Mouse (Mus musculus): ENCODE measurements at regions not wholly inside any gene's neighbourhood (a gene's known extent, or its start where the extent isn't known, plus 50 kb on each side); places are given as distances from the start of the nearest gene placed in this dataset.

- no peak for DNase-seq
These were observed 157.1 kb upstream of the Ankrd55 start for GRCm38 (mm10) chr13:112131191-112131590.

- no peak for DNase-seq
These were observed 154.5 kb upstream of the Ankrd55 start for GRCm38 (mm10) chr13:112133736-112134135.

DNA sequence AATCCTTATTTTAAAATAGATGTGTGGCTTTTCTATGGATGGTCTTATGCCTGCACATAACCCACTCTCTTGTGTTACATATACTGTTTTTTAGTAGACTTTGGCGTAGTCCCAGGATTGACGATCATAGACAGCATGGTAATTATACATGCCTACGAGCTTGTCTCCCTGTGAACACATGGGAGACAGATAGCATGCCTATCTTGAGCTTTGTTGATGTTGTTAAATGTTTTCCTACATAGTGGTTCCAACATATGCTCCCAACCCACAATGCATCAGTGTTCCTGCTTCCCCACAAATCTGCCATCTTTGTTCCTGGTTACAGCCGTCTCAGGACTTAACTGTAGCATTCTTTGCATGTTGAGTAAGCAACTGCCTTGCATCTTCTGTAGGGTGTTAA is 153.6 kb upstream of the Ankrd55 start:
- no peak for DNase-seq

DNA sequence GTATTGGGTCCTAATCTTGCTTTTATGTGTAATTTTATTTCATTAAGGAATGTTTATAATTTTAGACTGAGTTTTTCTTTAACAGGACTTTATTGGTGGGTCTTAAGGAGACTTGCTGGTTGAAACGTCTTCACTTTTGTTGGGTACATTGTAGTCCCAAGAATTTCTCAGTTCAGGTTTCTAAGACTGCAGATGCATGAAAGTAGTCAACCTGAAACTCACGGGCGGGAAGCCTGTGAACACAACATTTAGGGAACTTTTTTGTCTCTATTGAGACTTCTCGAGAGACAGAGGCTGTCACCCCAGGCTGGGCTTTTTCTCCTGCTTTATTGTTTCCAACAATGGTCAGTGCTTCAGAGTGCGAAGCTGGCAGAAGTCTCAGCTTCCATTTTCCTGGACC is 152.5 kb upstream of the Ankrd55 start:
- no peak for DNase-seq

DNA sequence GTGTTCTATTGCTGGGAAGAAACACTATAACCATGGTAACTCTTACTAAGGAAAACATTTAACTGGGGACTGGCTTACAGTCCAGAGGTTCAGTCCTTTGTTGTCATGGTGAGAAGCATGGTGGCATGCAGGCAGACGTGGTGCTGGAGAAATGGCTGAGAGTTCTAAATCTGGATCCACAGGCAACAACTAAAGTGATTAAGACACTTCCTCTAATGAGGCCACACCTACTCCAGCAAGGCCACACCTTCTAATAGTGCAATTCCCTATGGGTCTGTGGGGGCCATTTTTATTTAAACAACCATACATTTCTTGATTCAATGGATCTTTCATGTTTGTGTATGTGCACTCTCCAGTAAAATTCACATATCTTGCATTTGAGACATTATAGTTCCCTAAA is 151.4 kb upstream of the Ankrd55 start:
- no peak for DNase-seq

GRCm38 (mm10) chr13:112140871-112141270 is 147.4 kb upstream of the Ankrd55 start:
- DNase-seq, result no peak

- peak in 1 of 2 experiments; percentile 30 for DNase-seq
These were observed 143.6 kb upstream of the Ankrd55 start for GRCm38 (mm10) chr13:112144393-112145348.

DNA sequence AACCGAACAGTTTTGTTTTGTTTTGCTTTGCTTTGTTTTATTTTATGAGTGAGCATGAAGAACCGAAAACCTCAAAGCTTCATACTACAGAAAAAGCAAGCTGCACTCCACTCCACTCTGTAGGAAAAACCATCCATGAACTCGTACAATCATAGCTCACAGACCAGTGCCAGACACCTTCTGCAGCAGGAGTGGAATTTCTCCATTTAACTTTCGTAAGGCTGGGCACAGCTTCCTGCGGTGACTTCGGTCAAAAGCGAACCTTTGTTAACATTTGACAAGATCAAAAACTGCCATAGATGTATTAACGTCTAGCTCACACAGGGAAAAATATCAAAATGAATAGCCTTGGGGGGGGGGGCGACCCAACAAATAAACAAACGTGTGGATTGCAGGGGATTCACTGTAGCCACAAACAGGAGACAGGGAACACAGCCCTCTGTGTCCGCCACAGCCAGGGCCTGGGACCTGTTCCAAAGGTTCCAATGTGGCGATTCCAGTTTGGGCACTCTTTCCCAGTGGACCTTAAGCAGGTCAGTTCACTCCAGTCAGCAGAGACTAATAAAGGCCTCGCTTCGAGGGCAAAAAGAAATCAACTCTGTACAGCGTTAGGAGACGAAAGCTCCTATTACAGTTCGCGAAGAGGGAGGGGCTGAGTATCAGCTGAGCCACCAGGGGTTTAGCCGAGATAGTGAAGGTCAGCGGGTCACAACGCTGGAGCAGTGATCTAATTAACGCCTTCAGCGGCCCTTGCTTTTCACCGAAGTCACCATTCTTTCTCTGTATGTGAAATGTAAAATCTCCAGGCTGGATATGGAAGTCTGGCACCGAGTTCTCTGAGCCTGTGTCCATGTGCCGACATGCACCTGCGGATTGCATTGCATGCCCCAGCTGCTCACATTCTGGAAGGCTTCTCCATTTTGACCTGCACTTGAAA is 135.4 kb upstream of the Ankrd55 start:
- DNase-seq, result peak; percentile 56 to 70

GRCm38 (mm10) chr13:112153681-112154127 is 134.5 kb upstream of the Ankrd55 start:
- DNase-seq, result peak; percentile 52 to 68

DNA sequence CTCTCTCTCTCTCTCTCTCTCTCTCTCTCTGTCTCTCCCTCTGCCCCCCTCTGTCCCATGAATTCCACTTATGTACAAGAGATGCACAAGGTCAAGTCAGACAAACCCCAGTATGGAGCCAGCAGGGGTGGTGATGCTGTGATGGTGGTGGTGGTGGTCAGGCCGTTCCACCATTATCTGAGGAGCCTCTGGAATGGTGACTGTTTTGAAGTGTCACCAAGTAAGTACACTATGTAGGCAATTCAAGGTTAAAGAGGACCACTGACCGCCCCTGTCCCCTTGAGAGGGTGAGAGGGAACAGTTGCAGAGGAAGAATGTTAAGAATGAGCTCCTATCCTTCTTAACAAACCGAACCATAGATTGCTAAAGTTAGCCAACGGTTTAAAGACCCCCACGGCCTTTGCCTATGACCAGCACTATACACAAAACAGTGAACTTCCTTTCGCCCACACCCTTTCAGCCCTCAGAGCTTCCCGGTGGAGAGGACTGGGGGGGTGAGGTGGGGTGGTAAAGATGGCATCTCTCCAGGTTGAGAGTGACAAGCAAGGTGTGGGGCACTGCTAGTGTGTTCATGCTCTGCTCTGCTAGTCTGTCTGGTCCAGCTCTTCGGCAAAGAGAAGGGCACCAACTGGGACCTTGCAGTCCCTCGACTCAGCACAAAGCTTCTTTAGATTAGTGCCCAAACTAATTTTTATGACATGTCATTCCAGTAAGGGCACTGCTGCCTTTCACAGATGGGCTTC is 128.7 kb upstream of the Ankrd55 start:
- no peak for DNase-seq

DNA sequence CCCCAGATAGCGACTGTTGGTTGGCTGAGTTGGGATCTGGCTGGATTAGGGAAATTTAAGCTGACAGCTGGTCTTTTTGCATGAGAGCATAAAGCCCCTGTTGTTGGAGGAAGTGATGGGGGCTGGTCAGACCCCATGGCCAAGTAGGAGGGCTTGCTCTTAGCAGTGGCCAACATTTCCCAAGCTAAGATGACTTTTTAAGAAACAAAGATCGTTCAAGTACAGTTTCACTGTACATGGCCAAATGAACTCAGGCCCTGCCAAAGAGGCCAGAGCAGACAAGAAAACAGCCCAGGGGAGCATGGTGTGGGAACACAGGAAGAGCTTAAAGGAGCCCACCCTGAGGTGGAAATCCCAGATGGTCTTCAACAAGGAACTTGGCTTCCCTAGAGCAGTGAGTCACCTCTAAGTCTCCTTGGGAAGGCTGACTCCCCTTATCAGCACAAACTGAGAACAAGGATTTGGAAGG is 128.0 kb upstream of the Ankrd55 start:
- DNase-seq, result peak in 1 of 2 experiments; percentile 23

DNA sequence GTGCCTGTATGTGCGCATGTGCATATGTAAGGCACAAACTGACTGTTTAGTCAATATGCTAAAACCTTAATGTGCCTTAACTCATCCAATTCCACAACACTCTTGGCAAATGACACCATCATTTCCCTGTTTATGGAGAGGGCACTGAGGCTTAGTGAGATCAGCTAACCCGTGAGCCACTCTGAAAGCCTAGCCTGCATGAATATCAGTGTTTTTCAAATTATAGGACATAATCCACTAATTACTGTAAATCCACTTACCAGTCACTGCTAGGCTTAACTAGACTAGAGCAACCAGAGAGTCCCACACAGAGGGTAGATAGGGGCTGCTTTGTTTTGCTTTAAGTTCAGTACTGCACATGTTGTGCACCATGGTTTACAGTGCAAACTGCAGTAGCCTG is 127.5 kb upstream of the Ankrd55 start:
- DNase-seq, result no peak

DNA sequence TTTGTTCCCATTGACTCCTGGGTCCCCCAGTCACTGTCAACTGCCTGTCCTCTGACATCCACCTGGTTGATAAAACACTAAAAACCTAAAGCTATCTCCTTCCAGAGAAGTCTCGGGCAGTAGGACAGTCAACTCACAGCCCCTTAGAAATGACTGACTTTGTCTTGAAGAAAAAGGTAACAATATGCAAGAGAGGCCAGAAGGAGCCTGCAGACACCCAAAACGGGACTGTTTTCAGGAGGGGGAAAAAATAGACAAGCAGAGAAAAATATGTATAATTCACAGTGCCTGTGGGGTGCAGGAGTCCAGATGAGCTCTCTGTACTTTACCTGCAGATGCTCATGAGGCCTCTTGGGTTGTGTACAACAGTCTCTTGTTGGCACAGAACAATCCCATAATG is 126.4 kb upstream of the Ankrd55 start:
- DNase-seq, result no peak

GRCm38 (mm10) chr13:112165921-112166320 is 122.3 kb upstream of the Ankrd55 start:
- DNase-seq, result no peak

GRCm38 (mm10) chr13:112166338-112166802 is 121.9 kb upstream of the Ankrd55 start:
- no peak for DNase-seq

- DNase-seq, result no peak
These were observed 119.8 kb upstream of the Ankrd55 start for GRCm38 (mm10) chr13:112168468-112168867.

DNA sequence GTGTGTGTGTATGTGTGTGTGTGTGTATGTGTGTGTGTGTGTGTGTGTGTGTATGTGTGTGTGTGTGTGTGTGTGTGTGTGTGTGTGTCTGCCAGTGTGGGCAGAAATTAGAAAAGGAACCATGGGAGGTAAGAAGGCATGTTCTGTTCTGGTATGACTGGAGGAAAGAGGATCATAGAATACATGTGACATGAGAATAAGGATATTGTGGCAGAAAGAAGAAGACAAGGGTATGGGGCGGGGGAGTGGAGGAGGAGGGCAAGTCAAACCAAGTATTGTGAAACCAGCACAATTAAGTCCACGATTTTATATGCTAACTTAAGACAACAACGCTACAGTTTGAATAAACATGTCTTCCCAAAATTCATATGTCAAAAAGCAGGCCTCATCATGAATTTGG is 117.4 kb upstream of the Ankrd55 start:
- DNase-seq, result no peak

DNA sequence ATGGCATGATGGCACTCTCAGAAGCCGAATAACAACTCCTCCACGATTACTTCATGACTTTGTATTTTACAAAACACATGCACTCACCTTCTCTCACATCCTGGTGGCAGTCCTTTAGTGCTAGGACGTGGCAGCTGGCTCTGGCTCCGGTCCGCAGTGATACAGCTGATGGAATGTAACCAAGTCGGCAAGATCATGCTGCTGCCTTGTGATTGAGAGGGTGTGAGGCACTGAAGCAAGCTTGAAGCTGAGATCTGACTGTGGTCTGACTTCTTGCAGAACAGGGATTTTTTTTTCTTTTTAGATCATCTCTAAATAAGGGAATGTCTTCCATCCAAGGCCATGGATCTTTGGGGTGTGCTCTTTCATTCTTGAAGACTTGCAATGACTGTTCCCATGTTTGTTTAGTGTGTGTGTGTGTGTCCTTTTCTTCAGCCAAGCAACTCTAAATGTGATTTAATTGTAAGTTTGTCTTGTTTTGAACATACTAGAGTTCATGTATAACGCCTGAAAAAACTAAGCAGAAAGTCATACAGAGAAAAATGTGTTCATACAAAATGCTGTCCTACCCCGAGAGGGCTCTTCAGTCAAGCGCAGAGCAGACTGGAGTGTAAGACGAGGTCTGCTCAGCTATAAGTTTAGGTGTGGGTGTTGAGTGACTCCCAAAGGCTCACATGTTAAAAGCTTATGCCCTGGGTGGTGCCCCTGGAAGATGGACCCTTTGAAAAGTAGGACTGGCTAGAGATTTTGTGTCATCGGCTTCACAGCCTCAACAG is 116.1 kb upstream of the Ankrd55 start:
- DNase-seq, result no peak

- DNase-seq, result no peak
These were observed 114.3 kb upstream of the Ankrd55 start for GRCm38 (mm10) chr13:112173973-112174372.

GRCm38 (mm10) chr13:112178031-112178430 is 110.2 kb upstream of the Ankrd55 start:
- no peak for DNase-seq

DNA sequence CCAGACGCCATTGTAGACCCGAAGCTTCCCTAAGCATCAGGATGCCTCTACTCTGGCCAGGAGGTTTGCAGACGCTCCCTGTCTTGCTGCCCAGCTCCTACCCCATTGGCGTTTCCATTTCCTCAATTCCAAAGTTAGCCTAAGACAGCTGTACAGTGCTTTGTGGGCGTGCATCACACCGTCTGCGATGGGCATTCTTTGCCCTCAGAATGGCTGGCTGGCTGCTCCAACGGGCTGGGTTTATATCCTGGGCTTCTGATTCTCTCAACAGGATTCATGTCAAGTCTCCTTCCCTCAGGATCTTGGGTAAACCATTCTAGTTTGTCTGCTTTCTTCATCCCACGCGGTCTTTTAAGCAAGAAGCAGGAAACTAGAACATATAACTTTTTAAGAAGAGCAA is 104.3 kb upstream of the Ankrd55 start:
- DNase-seq, result no peak

DNA sequence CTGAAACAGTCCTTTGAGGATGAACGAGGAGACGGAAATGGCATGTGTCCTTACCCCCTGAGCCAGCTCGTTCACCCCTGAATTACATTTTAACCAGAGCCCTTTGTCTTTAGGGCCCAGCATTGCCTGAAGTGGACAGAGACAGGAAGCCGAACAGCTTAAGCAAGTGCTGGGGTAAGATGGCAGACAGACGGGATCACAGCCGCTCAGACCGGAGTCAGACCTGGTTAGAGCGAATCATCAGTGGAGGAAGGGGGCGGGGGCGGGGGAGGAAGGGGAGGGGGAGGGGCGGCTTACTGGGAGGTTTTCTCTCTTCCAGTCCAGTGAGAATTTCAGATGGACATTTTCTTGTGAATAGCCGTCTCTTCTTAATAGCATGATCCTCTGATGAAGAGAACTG is 103.1 kb upstream of the Ankrd55 start:
- peak in 1 of 2 experiments; percentile 41 for DNase-seq
